Mouse (Mus musculus): ENCODE results near the gene Olfr1009. TPM values are rescaled to one million over a fixed set of nuclear protein-coding genes. Genes with fewer than 3 reads are reported as not detected.

Gene Olfr1009
- polyA plus RNA-seq, 1 experiment = not detected

- Histone ChIP-seq H3K27ac (ENCODE audit: insufficient read depth, low read length) (no peak within 1 kb of the TSS), H3K4me1 (ENCODE audit: control insufficient read depth, insufficient read depth, insufficient read length) (no peaks in the 10 kb centered on the region), H3K27me3 (ENCODE audit: control insufficient read depth, insufficient read depth, low read length) (no peaks in the 10 kb centered on the region), H3K4me3 (ENCODE audit: extremely low read depth, insufficient read depth, insufficient read length) (no peak within 1 kb of the TSS), H3K36me3 (ENCODE audit: control insufficient read depth, insufficient read depth, low read length) (no peaks in the 10 kb centered on the region)
- WGBS = 75% methylated on average over 1 of the region's 1 CpGs
- DNase-seq (ENCODE audit: low read depth in 1 of 2, low spot score in 2 of 2) = no peak
- no peak for TF ChIP-seq CTCF (IDR thresholded peaks at IDR 0.05; ENCODE audit: extremely low read depth, insufficient read depth, insufficient read length, insufficient replicate concordance)
Observed at GRCm38 (mm10) chr2:85762666-85763065, 47.4 kb downstream of the Olfr1009 start, which contains the start of gene Olfr1012. Gene Olfr1012, minus strand, starts transcription at chr2:85762766.

GRCm38 (mm10) chr2:85766798-85767197 lies 51.6 kb downstream of the Olfr1009 start, which contains the start of gene Olfr1013:
Gene Olfr1013, plus strand, starts transcription at chr2:85767098.
- no peaks in the 10 kb centered on the region for H3K36me3 ChIP-seq (ENCODE audit: control insufficient read depth, insufficient read depth, low read length)

DNA sequence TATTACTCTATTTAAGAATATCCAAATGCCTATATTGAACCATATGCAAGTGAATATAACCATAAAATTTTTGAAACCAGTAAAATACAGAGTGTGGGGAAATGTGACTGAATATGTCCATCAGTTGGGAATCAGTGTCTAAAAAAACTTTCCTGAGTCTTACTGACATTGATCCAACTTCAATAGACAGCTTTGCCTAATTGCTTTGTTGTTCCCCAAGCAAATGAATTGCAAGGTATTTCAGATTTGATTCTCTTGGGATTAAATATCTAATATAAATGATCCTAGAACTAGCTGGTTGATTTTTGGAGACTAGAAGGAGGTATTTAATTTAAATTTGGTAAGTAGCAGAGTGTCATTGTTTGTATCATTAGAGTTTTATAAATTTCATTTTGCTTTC lies 57.2 kb downstream of the Olfr1009 start, which contains the start of gene Olfr1014:
Gene Olfr1014, plus strand, starts transcription at position 301 of the 400 bp plus-strand sequence.
- Histone ChIP-seq H3K4me1 (ENCODE audit: control insufficient read depth, insufficient read depth, insufficient read length) (no peaks in the 10 kb centered on the region), H3K4me3 (ENCODE audit: extremely low read depth, insufficient read depth, insufficient read length) (no peak within 1 kb of the TSS), H3K36me3 (ENCODE audit: control insufficient read depth, insufficient read depth, low read length) (no peaks in the 10 kb centered on the region), H3K27me3 (ENCODE audit: control insufficient read depth, insufficient read depth, low read length) (no peaks in the 10 kb centered on the region), H3K27ac (ENCODE audit: insufficient read depth, low read length) (no peak within 1 kb of the TSS)
- no peak for DNase-seq (ENCODE audit: low read depth in 1 of 2, low spot score in 2 of 2)
- no peak for TF ChIP-seq POLR2A (IDR thresholded peaks at IDR 0.05; ENCODE audit: low read depth, low read length)
- no peak for TF ChIP-seq CTCF (IDR thresholded peaks at IDR 0.05; ENCODE audit: extremely low read depth, insufficient read depth, insufficient read length, insufficient replicate concordance)

More at GRCm38 (mm10) chr2:85766798-85767197, 51.6 kb downstream of the Olfr1009 start, which contains the start of gene Olfr1013:
- Histone ChIP-seq H3K27ac (ENCODE audit: insufficient read depth, low read length) (no peak within 1 kb of the TSS), H3K4me1 (ENCODE audit: control insufficient read depth, insufficient read depth, insufficient read length) (no peaks in the 10 kb centered on the region), H3K4me3 (ENCODE audit: extremely low read depth, insufficient read depth, insufficient read length) (no peak within 1 kb of the TSS), H3K27me3 (ENCODE audit: control insufficient read depth, insufficient read depth, low read length) (no peaks in the 10 kb centered on the region)
- DNase-seq (ENCODE audit: low read depth in 1 of 2, low spot score in 2 of 2) = no peak
- TF ChIP-seq CTCF (IDR thresholded peaks at IDR 0.05; ENCODE audit: extremely low read depth, insufficient read depth, insufficient read length, insufficient replicate concordance) (no peak), POLR2A (IDR thresholded peaks at IDR 0.05; ENCODE audit: low read depth, low read length) (no peak)

Other genes with a start within 250 kb of the Olfr1009 start
- gene 4833423E24Rik, start 196.4 kb upstream of the Olfr1009 start, polyA plus RNA-seq (2012; rRNA removed) = not detected in 2 replicates
- not detected in 2 replicates for gene Olfr996, start 136.2 kb upstream of the Olfr1009 start, polyA plus RNA-seq (2012; rRNA removed)
- not detected in 2 replicates for gene Olfr998, start 126.5 kb upstream of the Olfr1009 start, polyA plus RNA-seq (2012; rRNA removed)
- not detected in 2 replicates for gene Olfr1000, start 103.5 kb upstream of the Olfr1009 start, polyA plus RNA-seq (2012; rRNA removed)
- gene Olfr1002, start 64.7 kb upstream of the Olfr1009 start, polyA plus RNA-seq (2012; rRNA removed) = not detected in 2 replicates
- gene Olfr154, start 51.0 kb upstream of the Olfr1009 start, polyA plus RNA-seq (2012; rRNA removed) = not detected in 2 replicates
- gene Olfr1006, start 36.7 kb upstream of the Olfr1009 start, polyA plus RNA-seq (2012; rRNA removed) = not detected in 2 replicates
- not detected in 2 replicates for gene Olfr1008, start 26.0 kb upstream of the Olfr1009 start, polyA plus RNA-seq (2012; rRNA removed)
- gene Olfr1012, start 47.3 kb downstream of the Olfr1009 start, polyA plus RNA-seq (2012; rRNA removed) = not detected in 2 replicates
- not detected in 2 replicates for gene Olfr1013, start 51.7 kb downstream of the Olfr1009 start, polyA plus RNA-seq (2012; rRNA removed)
- not detected in 2 replicates for gene Olfr1014, start 57.3 kb downstream of the Olfr1009 start, polyA plus RNA-seq (2012; rRNA removed)
- not detected in 2 replicates for gene Olfr1015, start 66.6 kb downstream of the Olfr1009 start, polyA plus RNA-seq (2012; rRNA removed)
- gene Olfr1016, start 87.1 kb downstream of the Olfr1009 start, polyA plus RNA-seq (2012; rRNA removed) = not detected in 2 replicates
- not detected in 2 replicates for gene Olfr1018, start 103.1 kb downstream of the Olfr1009 start, polyA plus RNA-seq (2012; rRNA removed)
- gene Olfr1019, start 130.1 kb downstream of the Olfr1009 start, polyA plus RNA-seq (2012; rRNA removed) = not detected in 2 replicates
- not detected in 2 replicates for gene Olfr1020, start 131.6 kb downstream of the Olfr1009 start, polyA plus RNA-seq (2012; rRNA removed)
- gene Olfr1022, start 153.2 kb downstream of the Olfr1009 start, polyA plus RNA-seq (2012; rRNA removed) = not detected in 2 replicates
- gene Olfr1023, start 170.2 kb downstream of the Olfr1009 start, polyA plus RNA-seq (2012; rRNA removed) = not detected in 2 replicates
- gene Olfr1024, start 189.6 kb downstream of the Olfr1009 start, polyA plus RNA-seq (2012; rRNA removed) = not detected in 2 replicates
- gene Olfr1025-ps1, start 199.8 kb downstream of the Olfr1009 start, polyA plus RNA-seq (2012; rRNA removed) = not detected in 2 replicates
- not detected in 2 replicates for gene Olfr1026, start 206.1 kb downstream of the Olfr1009 start, polyA plus RNA-seq (2012; rRNA removed)
- not detected in 2 replicates for gene Olfr1028, start 235.0 kb downstream of the Olfr1009 start, polyA plus RNA-seq (2012; rRNA removed)

Data from spleen, adult 2 months (tissue).